Comparison of ENCODE assay signal across 9 mouse cellular contexts in genomic region chr14:111681092-111681708, GRCm38 (mm10). TPM values are rescaled to one million over a fixed set of nuclear protein-coding genes. Genes with fewer than 3 reads are reported as not detected.
DNase-seq lines count a peak whose midpoint lies in the region; ATAC-seq lines count a peak whose summit lies in the region.
"Had no signal": no experiment of that assay in that cellular context is flagged by ENCODE, and none has a peak within 500 bp of the region (broad histone marks: within the 10 kb centered on the region; RNA-seq: fewer than 3 reads in every experiment).

No protein-coding gene starts in this region.

- no peak for ATAC-seq in megakaryocyte, adult 5-6 weeks (ENCODE audit: poor library complexity, severe bottlenecking)
- peak; percentile 27 for ATAC-seq in hindbrain, embryonic 13.5 days (ENCODE audit: low FRiP score)
- no peak for ATAC-seq in liver, embryonic 12.5 days

- peaks cover 32% of the 10 kb centered on the region for H3K4me1 ChIP-seq in megakaryocyte, embryonic 14.5 days
- peaks cover 39% of the 10 kb centered on the region for H3K4me1 ChIP-seq in hindbrain, embryonic 13.5 days (replicated peaks)
- peaks cover 8% of the 10 kb centered on the region; the same call in 1 of the 2 replicates for H3K4me1 ChIP-seq in liver, embryonic 12.5 days

- H3K36me3 ChIP-seq in megakaryocyte, embryonic 14.5 days (replicated peaks; ENCODE audit: low read length) = no peaks in the 10 kb centered on the region
- peaks cover 11% of the 10 kb centered on the region for H3K36me3 ChIP-seq in hindbrain, embryonic 13.5 days
- no peaks in the 10 kb centered on the region for H3K36me3 ChIP-seq in liver, embryonic 12.5 days

- H3K9me3 ChIP-seq in megakaryocyte, embryonic 14.5 days = peaks cover 10% of the 10 kb centered on the region
- no peaks in the 10 kb centered on the region for H3K9me3 ChIP-seq in hindbrain, embryonic 13.5 days
- no peaks in the 10 kb centered on the region for H3K9me3 ChIP-seq in liver, embryonic 12.5 days (replicated peaks)

- peak overlapping the region; percentile 89 for H3K4me3 ChIP-seq in megakaryocyte, embryonic 14.5 days (replicated peaks)
- peak overlapping the region; percentile 49 for H3K4me3 ChIP-seq in hindbrain, embryonic 13.5 days
- H3K4me3 ChIP-seq in liver, embryonic 12.5 days = peak overlapping the region; percentile 39

- H3K4me2 ChIP-seq in hindbrain, embryonic 13.5 days = peak overlapping the region; percentile 87
- H3K4me2 ChIP-seq in liver, embryonic 12.5 days = peak overlapping the region; percentile 64

- H3K27me3 ChIP-seq in megakaryocyte, embryonic 14.5 days (replicated peaks) = peaks cover 56% of the 10 kb centered on the region
- peaks cover 12% of the 10 kb centered on the region; the same call in 1 of the 2 replicates for H3K27me3 ChIP-seq in hindbrain, embryonic 13.5 days
- H3K27me3 ChIP-seq in liver, embryonic 12.5 days (replicated peaks) = peaks cover 61% of the 10 kb centered on the region

- peak overlapping the region; percentile 1; the same call in 1 of the 2 replicates for H3K27ac ChIP-seq in hindbrain, embryonic 13.5 days
- H3K27ac ChIP-seq in liver, embryonic 12.5 days = no peak overlapping the region

- peak overlapping the region; percentile 74 for H3K9ac ChIP-seq in hindbrain, embryonic 13.5 days
- H3K9ac ChIP-seq in liver, embryonic 12.5 days = no peak overlapping the region

- peak; percentile 72 for DNase-seq in embryo, embryonic 11 days
- peak; percentile 53 to 56 for DNase-seq in right cerebral cortex, postnatal 10 days (ENCODE audit: low spot score in 2 of 2)
- DNase-seq in gastrocnemius, adult 8-10 months (ENCODE audit: low spot score in 2 of 2) = no peak
- DNase-seq in gastrocnemius, postnatal 10 days = no peak

- 1% methylated on average over 37 of the region's 38 CpGs for WGBS in hindbrain, embryonic 13.5 days
- 1% methylated on average over 38 of the region's 38 CpGs for WGBS in liver, embryonic 12.5 days (ENCODE audit: insufficient replicate concordance)

RNA-seq across cellular contexts. Expression of gene Slitrk5, which starts 6.3 kb away (rescaled TPM):
- polyA plus RNA-seq in megakaryocyte, embryonic 14.5 days (2012; ENCODE audit: insufficient read depth, low replicate concordance) = not detected in 2 replicates
- total RNA-seq in megakaryocyte, adult 5-6 weeks (2015) = not detected in 2 replicates
- total RNA-seq in megakaryocyte, adult 5-6 weeks (2017) = not detected in 2 replicates
- polyA plus RNA-seq in hindbrain, embryonic 13.5 days (2015; fragmentation: Nextera tagmentation; extraction: Ambion mirVana) = 27.9 and 30.3 TPM in 2 replicates
- polyA plus RNA-seq in liver, embryonic 12.5 days (2016; fragmentation: Nextera tagmentation; extraction: Ambion mirVana) = 0.07 and 0.10 TPM in 2 replicates
- total RNA-seq in gastrocnemius, adult 8-10 months (2022) = under 1 TPM in 3 of 4 experiments, not detected in 1; 0.05 to 0.22 (median 0.07) TPM
- total RNA-seq in gastrocnemius, postnatal 10 days (2021) = 1 to 10 TPM in 1 of 2 experiments, under 1 TPM in 1; 0.23 to 1.0 TPM
- total RNA-seq: neutrophil, adult 5-6 weeks had no signal

Comparison
In these comparisons a context has a peak if more than half of its experiments do, and no peak if none do; other contexts are left out.
1. H3K4me3 ChIP-seq: peak in every context shown above with its lines; median percentile 89 in megakaryocyte, embryonic 14.5 days; 49 in hindbrain, embryonic 13.5 days; 39 in liver, embryonic 12.5 days.
2. DNase-seq: peak in embryo, embryonic 11 days (single experiment) and right cerebral cortex, postnatal 10 days (2 of 2); none in gastrocnemius, adult 8-10 months (0 of 2) and gastrocnemius, postnatal 10 days (single experiment).